Mouse (Mus musculus) heart, adult 2 months (tissue): ENCODE data around the gene Dmpk. TPM values are rescaled to one million over a fixed set of nuclear protein-coding genes. Genes with fewer than 3 reads are reported as not detected.

Source experiments
- DNase-seq, 2 experiments: peaks; one replicate each; pipeline ENCODE4 v3.0.0; 2021
- H3K27ac ChIP-seq: fragments of 200-600 bp; 2 replicates; pipeline ENCODE4 v1.8.1; 2022
- H3K27me3 ChIP-seq: fragments of 200-500 bp; 2 replicates; pipeline ENCODE4 v1.6.1; 2012; ENCODE audit warnings: mild to moderate bottlenecking, low read length, inconsistent platforms, mixed read lengths; ENCODE audit not compliant: control insufficient read depth, insufficient read depth
- H3K36me3 ChIP-seq: fragments of 200-500 bp; 2 replicates; pipeline ENCODE4 v1.6.1; 2012; ENCODE audit warnings: low read length, inconsistent platforms; ENCODE audit not compliant: control insufficient read depth, insufficient read depth
- H3K4me1 ChIP-seq: fragments of 200-500 bp; 2 replicates; pipeline ENCODE4 v1.6.1; 2011; ENCODE audit warnings: low read length; ENCODE audit not compliant: control insufficient read depth, insufficient read depth
- H3K4me3 ChIP-seq: fragments of 200-600 bp; 2 replicates; pipeline ENCODE4 v1.8.1; 2022
- H3K79me2 ChIP-seq: fragments of 200-500 bp; replicated peaks from 2 replicates; pipeline ENCODE4 v1.6.1; 2012; ENCODE audit warnings: mild to moderate bottlenecking, inconsistent platforms, low read length, moderate library complexity, mixed read lengths; ENCODE audit not compliant: control insufficient read depth, insufficient read depth
- H3K9ac ChIP-seq: fragments of 200-500 bp; 2 replicates; pipeline ENCODE4 v1.6.1; 2012; ENCODE audit warnings: low read depth, mild to moderate bottlenecking, control low read depth, inconsistent platforms, low read length, mixed read lengths
- CTCF ChIP-seq: fragments of 200-600 bp; IDR thresholded peaks from 2 replicates; pipeline ENCODE4 v1.8.1; 2022; ENCODE audit warnings: antibody characterized with exemption, mild to moderate bottlenecking, moderate library complexity
- EP300 ChIP-seq: fragments of 200-500 bp; IDR thresholded peaks from 2 replicates; pipeline ENCODE4 v1.6.1; 2011; ENCODE audit warnings: low read depth, low read length, control low read depth; ENCODE audit not compliant: insufficient read depth
- POLR2A ChIP-seq: fragments of 200-500 bp; IDR thresholded peaks from 2 replicates; pipeline ENCODE4 v1.6.1; 2011; ENCODE audit warnings: mild to moderate bottlenecking, low read depth, low read length, control low read depth; ENCODE audit not compliant: insufficient read depth
- WGBS: fragments of 180-500 bp; shearing (Covaris S2); methylation state at CpG from one replicate; pipeline ENCODE4 v1.1.7; 2018; 5-methylcytosine and 5-hydroxymethylcytosine counted together
- intact Hi-C: fragments of 180-260 bp; cut with DNase I; formaldehyde crosslinking; loops from one replicate; pipeline ENCODE4 v1.15.1; 2025
- polyA plus RNA-seq: library from polyadenylated mRNA; depleted of rRNA; stranded (reverse); fragments of >200 nt; gene quantifications from 2 replicates; pipeline ENCODE4 v1.2.3, GENCODE M21; 2012
- total RNA-seq, 2 experiments: library from RNA; stranded (reverse); gene quantifications; 2 replicates each; pipeline ENCODE4 v1.2.3; 2021

The Dmpk gene
- total and polyA plus RNA-seq, 3 experiments, result 482 to 1,460 (median 516) TPM

DNA sequence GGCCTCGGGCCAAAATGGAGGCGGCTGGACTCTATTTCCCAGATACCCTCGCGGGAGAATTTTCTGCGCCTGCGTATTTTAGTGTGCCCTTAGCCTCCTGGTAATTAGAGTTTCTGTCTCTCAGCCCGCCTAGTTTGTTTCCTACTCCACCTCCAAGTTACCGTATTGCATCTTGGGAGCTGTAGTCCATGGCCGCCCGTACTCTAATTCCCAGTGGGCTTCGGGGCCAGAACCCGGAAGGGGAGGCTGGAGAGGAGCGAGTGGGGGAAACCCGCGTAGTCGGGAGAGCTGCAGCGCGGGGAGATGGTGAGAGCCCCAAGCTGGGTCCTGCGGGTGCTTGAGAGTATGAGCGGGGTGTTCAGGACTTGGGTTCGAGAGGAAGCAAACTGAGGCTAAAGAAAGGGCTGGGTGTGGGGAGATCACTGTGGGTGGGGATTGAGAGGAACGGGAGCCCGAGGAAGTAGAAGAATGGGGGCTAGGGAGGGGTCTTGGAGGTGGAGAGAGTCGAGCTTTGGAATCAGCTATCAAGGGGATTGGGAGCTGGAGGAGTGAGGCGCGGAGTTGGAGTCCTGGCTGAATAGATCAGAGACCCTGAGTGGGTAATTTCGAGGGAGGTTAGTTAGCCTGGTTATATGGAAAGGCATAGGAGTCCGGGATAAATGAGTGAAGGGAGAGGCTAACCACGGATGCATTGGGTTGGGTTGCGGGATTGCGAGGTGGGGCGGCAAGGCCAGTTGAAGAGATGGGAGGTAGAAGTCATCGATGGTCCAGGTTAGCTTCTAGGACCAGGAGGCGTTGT is 36.2 kb downstream of the Dmpk start, which contains the start of gene Fbxo46:
Gene Fbxo46, plus strand, starts transcription at position 229 of the 799 bp plus-strand sequence.
- peak within 1 kb of the TSS; percentile 58 for H3K9ac ChIP-seq
- no peaks in the 10 kb centered on the region for H3K27me3 ChIP-seq
- H3K36me3 ChIP-seq, result no peaks in the 10 kb centered on the region; the same call in 1 of the 2 replicates
- DNase-seq, result peak; percentile 92 to 95
- intact Hi-C loops, result loop anchor here (1.0 to 2.0 kb wide), 2 partner anchors 10 to 95 kb away; partner anchors contain the start of gene Sympk
- no peak for TF ChIP-seq CTCF
- TF ChIP-seq EP300, result 0 out of 2 replicates have a peak, but pooled peaks have one; percentile 39
- TF ChIP-seq POLR2A, result peak; percentile 94
- peak within 1 kb of the TSS; percentile 86 for H3K4me3 ChIP-seq
- 2% methylated on average over 34 of the region's 34 CpGs for WGBS
- peaks cover 4% of the 10 kb centered on the region for H3K4me1 ChIP-seq
- H3K27ac ChIP-seq, result peak within 1 kb of the TSS; percentile 84
- peaks cover 5% of the 10 kb centered on the region for H3K79me2 ChIP-seq

DNA sequence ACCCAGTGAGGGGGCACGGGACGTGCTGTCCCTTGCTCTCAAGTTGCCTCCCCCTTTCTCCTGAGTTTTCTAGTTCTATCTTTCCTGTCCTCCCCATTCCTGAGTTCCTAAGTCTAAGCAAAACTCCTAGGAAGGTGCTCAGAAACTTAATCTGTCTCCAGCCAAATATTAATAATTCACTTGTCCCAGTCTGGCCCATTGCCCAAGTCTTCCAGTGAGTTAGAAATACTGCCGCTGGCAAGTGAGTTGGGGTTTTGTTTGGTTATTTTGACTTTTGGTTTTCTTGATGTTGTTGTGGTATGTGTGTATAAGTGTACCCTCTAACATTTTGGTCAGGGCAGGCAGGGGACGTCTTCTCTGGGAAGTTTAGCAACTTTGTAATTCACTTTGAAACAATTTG is 38.0 kb downstream of the Dmpk start:
- Histone ChIP-seq H3K4me1 (peaks cover 4% of the 10 kb centered on the region), H3K79me2 (peaks cover 5% of the 10 kb centered on the region), H3K36me3 (no peaks in the 10 kb centered on the region; the same call in 1 of the 2 replicates), H3K27me3 (no peaks in the 10 kb centered on the region), H3K4me3 (no peak overlapping the region), H3K27ac (no peak overlapping the region), H3K9ac (no peak overlapping the region)
- WGBS, result 77% methylated on average over 4 of the region's 4 CpGs
- TF ChIP-seq EP300 (no peak), POLR2A (no peak)
- no peak for DNase-seq
- intact Hi-C loops, result loop anchor here (2.0 kb wide), 1 partner anchor 97 kb away; the partner anchor contains the start of gene Sympk

GRCm38 (mm10) chr7:19124713-19125112 is 41.1 kb downstream of the Dmpk start:
- H3K4me1 ChIP-seq, result peaks cover 3% of the 10 kb centered on the region
- H3K36me3 ChIP-seq, result no peaks in the 10 kb centered on the region; the same call in 1 of the 2 replicates
- no peak overlapping the region for H3K9ac ChIP-seq
- no peak for TF ChIP-seq CTCF
- no peak for TF ChIP-seq EP300
- no peak for TF ChIP-seq POLR2A
- no peak for DNase-seq
- 71% methylated on average over 6 of the region's 6 CpGs for WGBS
- intact Hi-C loops, result no loop called here
- H3K27me3 ChIP-seq, result no peaks in the 10 kb centered on the region
- no peak overlapping the region for H3K27ac ChIP-seq
- H3K4me3 ChIP-seq, result no peak overlapping the region
- H3K79me2 ChIP-seq, result peaks cover 7% of the 10 kb centered on the region

DNA sequence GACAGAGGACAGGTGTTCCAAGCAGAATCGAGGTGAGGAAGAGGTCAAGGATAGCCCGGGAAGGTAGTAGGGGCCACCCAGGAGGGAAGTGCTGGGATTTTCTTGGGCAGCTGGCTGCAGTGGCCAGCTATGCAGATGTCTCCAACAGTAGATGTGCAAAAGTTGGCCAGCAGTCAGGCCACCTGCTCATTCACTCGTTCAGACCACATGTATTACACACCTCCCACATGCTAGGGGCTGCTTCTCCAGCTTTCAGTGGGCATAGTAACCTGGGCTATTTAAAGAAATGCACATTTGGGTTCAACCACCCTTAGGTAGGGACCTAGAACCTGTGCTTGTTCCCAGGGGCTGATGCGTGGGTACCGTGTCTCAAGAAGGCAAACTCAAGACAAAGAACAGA is 44.1 kb downstream of the Dmpk start:
- peaks cover 2% of the 10 kb centered on the region; the same call in 1 of the 2 replicates for H3K79me2 ChIP-seq
- no peak for DNase-seq
- TF ChIP-seq CTCF (no peak), POLR2A (no peak), EP300 (no peak)
- no peaks in the 10 kb centered on the region for H3K27me3 ChIP-seq
- peaks cover 4% of the 10 kb centered on the region for H3K4me1 ChIP-seq
- no peak overlapping the region for H3K27ac ChIP-seq
- H3K36me3 ChIP-seq, result no peaks in the 10 kb centered on the region
- intact Hi-C loops, result no loop called here
- H3K4me3 ChIP-seq, result no peak overlapping the region
- WGBS, result 82% methylated on average over 5 of the region's 5 CpGs
- H3K9ac ChIP-seq, result no peak overlapping the region

GRCm38 (mm10) chr7:19129396-19129795 is 45.7 kb downstream of the Dmpk start:
- intact Hi-C loops, result no loop called here
- Histone ChIP-seq H3K36me3 (no peaks in the 10 kb centered on the region), H3K79me2 (peaks cover 2% of the 10 kb centered on the region; the same call in 1 of the 2 replicates), H3K9ac (no peak overlapping the region), H3K27me3 (no peaks in the 10 kb centered on the region), H3K4me3 (no peak overlapping the region), H3K4me1 (peaks cover 4% of the 10 kb centered on the region), H3K27ac (no peak overlapping the region)
- TF ChIP-seq EP300 (no peak), CTCF (no peak), POLR2A (no peak)
- no peak for DNase-seq
- 84% methylated on average over 5 of the region's 5 CpGs for WGBS

GRCm38 (mm10) chr7:19130657-19131056 is 47.0 kb downstream of the Dmpk start:
- Histone ChIP-seq H3K9ac (peak overlapping the region; percentile 36; the same call in 1 of the 2 replicates), H3K79me2 (peaks cover 2% of the 10 kb centered on the region; the same call in 1 of the 2 replicates), H3K27me3 (no peaks in the 10 kb centered on the region), H3K4me1 (peaks cover 4% of the 10 kb centered on the region), H3K36me3 (no peaks in the 10 kb centered on the region), H3K27ac (peak overlapping the region; percentile 85), H3K4me3 (no peak overlapping the region; the same call in 1 of the 2 replicates)
- intact Hi-C loops, result loop anchor here (1.0 to 5.0 kb wide), 2 partner anchors 10 to 58 kb away; no protein-coding TSS in a partner anchor
- TF ChIP-seq EP300 (no peak), CTCF (peak; percentile 47), POLR2A (no peak)
- WGBS, result 17% methylated on average over 4 of the region's 4 CpGs
- DNase-seq, result no peak
